Mouse (Mus musculus): Measurements from ENCODE around the gene Fut8. TPM values are rescaled to one million over a fixed set of nuclear protein-coding genes. Genes with fewer than 3 reads are reported as not detected.
"Not testable (repeated sequence)": the region's sequence is repeated elsewhere in the genome, so short reads cannot be mapped to it uniquely, and the experiment has no call there.

The Fut8 gene
- polyA plus RNA-seq, 1 experiment from 2014 or later, result 64.8 TPM

- 85% methylated on average over 3 of the region's 3 CpGs for WGBS
- H3K9ac ChIP-seq, result no peak overlapping the region
- no peaks in the 10 kb centered on the region for H3K36me3 ChIP-seq (replicated peaks)
- no peak overlapping the region for H3K4me2 ChIP-seq
- no peaks in the 10 kb centered on the region for H3K4me1 ChIP-seq
- H3K9me3 ChIP-seq, result no peaks in the 10 kb centered on the region
- H3K27me3 ChIP-seq (replicated peaks), result no peaks in the 10 kb centered on the region
- no peak overlapping the region for H3K4me3 ChIP-seq
- no peak for ATAC-seq (replicated peaks)
- H3K27ac ChIP-seq, result no peak overlapping the region
Measured at GRCm38 (mm10) chr12:77225727-77226126, 12.2 kb upstream of the Fut8 start.

GRCm38 (mm10) chr12:77235958-77236357 is 2.0 kb upstream of the Fut8 start:
- Histone ChIP-seq H3K27ac (no peak overlapping the region), H3K4me3 (no peak overlapping the region), H3K9ac (no peak overlapping the region), H3K4me2 (no peak overlapping the region), H3K4me1 (peaks cover 14% of the 10 kb centered on the region), H3K36me3 (replicated peaks) (no peaks in the 10 kb centered on the region), H3K27me3 (replicated peaks) (no peaks in the 10 kb centered on the region), H3K9me3 (no peaks in the 10 kb centered on the region)
- 66% methylated on average over 4 of the region's 4 CpGs for WGBS
- no peak for ATAC-seq (replicated peaks)

GRCm38 (mm10) chr12:77238531-77239389 is 835 bp downstream of the Fut8 start:
- under 1% methylated on average over 106 of the region's 120 CpGs for WGBS
- ATAC-seq (replicated peaks), result peak; percentile 98

GRCm38 (mm10) chr12:77239390-77240061 is 1.6 kb downstream of the Fut8 start:
- Histone ChIP-seq H3K4me2 (peak overlapping the region; percentile 71), H3K27me3 (replicated peaks) (no peaks in the 10 kb centered on the region), H3K4me1 (peaks cover 16% of the 10 kb centered on the region), H3K27ac (peak overlapping the region; percentile 100), H3K9ac (peak overlapping the region; percentile 98), H3K36me3 (replicated peaks) (no peaks in the 10 kb centered on the region), H3K9me3 (no peaks in the 10 kb centered on the region), H3K4me3 (peak overlapping the region; percentile 99)
- WGBS, result under 1% methylated on average over 29 of the region's 29 CpGs
- ATAC-seq (replicated peaks), result peak; percentile 18

More at GRCm38 (mm10) chr12:77238531-77239389, 835 bp downstream of the Fut8 start:
- Histone ChIP-seq H3K9ac (peak overlapping the region; percentile 98), H3K36me3 (replicated peaks) (no peaks in the 10 kb centered on the region), H3K27ac (peak overlapping the region; percentile 100), H3K4me1 (peaks cover 16% of the 10 kb centered on the region), H3K4me2 (peak overlapping the region; percentile 71), H3K27me3 (replicated peaks) (no peaks in the 10 kb centered on the region), H3K9me3 (no peaks in the 10 kb centered on the region), H3K4me3 (peak overlapping the region; percentile 99)

GRCm38 (mm10) chr12:77240372-77240771 is 2.4 kb downstream of the Fut8 start:
- no peak for ATAC-seq (replicated peaks)
- WGBS, result 44% methylated on average over 6 of the region's 6 CpGs
- H3K27ac ChIP-seq, result no peak overlapping the region
- H3K27me3 ChIP-seq (replicated peaks), result no peaks in the 10 kb centered on the region
- peaks cover 16% of the 10 kb centered on the region for H3K4me1 ChIP-seq
- no peak overlapping the region; the same call in 1 of the 2 replicates for H3K9ac ChIP-seq
- H3K36me3 ChIP-seq (replicated peaks), result no peaks in the 10 kb centered on the region
- H3K4me2 ChIP-seq, result peak overlapping the region; percentile 71
- peak overlapping the region; percentile 99 for H3K4me3 ChIP-seq
- H3K9me3 ChIP-seq, result no peaks in the 10 kb centered on the region

- no peak overlapping the region for H3K4me3 ChIP-seq
- no peaks in the 10 kb centered on the region for H3K27me3 ChIP-seq (replicated peaks)
- H3K27ac ChIP-seq, result no peak overlapping the region
- no peaks in the 10 kb centered on the region for H3K36me3 ChIP-seq (replicated peaks)
- no peak overlapping the region for H3K4me2 ChIP-seq
- H3K4me1 ChIP-seq, result peaks cover 16% of the 10 kb centered on the region
- WGBS, result 68% methylated on average over 1 of the region's 1 CpGs
- no peak for ATAC-seq (replicated peaks)
- no peak overlapping the region for H3K9ac ChIP-seq
- H3K9me3 ChIP-seq, result no peaks in the 10 kb centered on the region
Measured at GRCm38 (mm10) chr12:77240839-77241238, 2.9 kb downstream of the Fut8 start.

- Histone ChIP-seq H3K9ac (no peak overlapping the region), H3K9me3 (no peaks in the 10 kb centered on the region), H3K4me1 (no peaks in the 10 kb centered on the region), H3K36me3 (replicated peaks) (no peaks in the 10 kb centered on the region), H3K27ac (no peak overlapping the region), H3K27me3 (replicated peaks) (no peaks in the 10 kb centered on the region), H3K4me2 (no peak overlapping the region), H3K4me3 (no peak overlapping the region)
- ATAC-seq (replicated peaks), result no peak
Measured at GRCm38 (mm10) chr12:77262650-77263049, 24.7 kb downstream of the Fut8 start.

- H3K9me3 ChIP-seq, result no peaks in the 10 kb centered on the region
- no peak overlapping the region for H3K9ac ChIP-seq
- no peak overlapping the region for H3K4me2 ChIP-seq
- no peaks in the 10 kb centered on the region for H3K36me3 ChIP-seq (replicated peaks)
- ATAC-seq (replicated peaks), result no peak
- 88% methylated on average over 2 of the region's 2 CpGs for WGBS
- no peaks in the 10 kb centered on the region for H3K27me3 ChIP-seq (replicated peaks)
- no peaks in the 10 kb centered on the region for H3K4me1 ChIP-seq
- no peak overlapping the region for H3K27ac ChIP-seq
- H3K4me3 ChIP-seq, result no peak overlapping the region
Measured at GRCm38 (mm10) chr12:77263816-77264215, 25.9 kb downstream of the Fut8 start.

GRCm38 (mm10) chr12:77270694-77271093 is 32.8 kb downstream of the Fut8 start:
- H3K4me3 ChIP-seq, result no peak overlapping the region
- no peaks in the 10 kb centered on the region for H3K9me3 ChIP-seq
- no peak overlapping the region for H3K9ac ChIP-seq
- ATAC-seq (replicated peaks), result no peak
- 88% methylated on average over 3 of the region's 3 CpGs for WGBS
- no peak overlapping the region for H3K27ac ChIP-seq
- no peaks in the 10 kb centered on the region for H3K36me3 ChIP-seq (replicated peaks)
- no peaks in the 10 kb centered on the region for H3K4me1 ChIP-seq
- no peak overlapping the region for H3K4me2 ChIP-seq
- no peaks in the 10 kb centered on the region for H3K27me3 ChIP-seq (replicated peaks)

- no peak overlapping the region for H3K27ac ChIP-seq
- WGBS, result 96% methylated on average over 2 of the region's 2 CpGs
- no peaks in the 10 kb centered on the region for H3K36me3 ChIP-seq (replicated peaks)
- H3K9ac ChIP-seq, result no peak overlapping the region
- H3K4me1 ChIP-seq, result no peaks in the 10 kb centered on the region
- H3K4me2 ChIP-seq, result no peak overlapping the region
- no peak overlapping the region for H3K4me3 ChIP-seq
- H3K9me3 ChIP-seq, result no peaks in the 10 kb centered on the region
- H3K27me3 ChIP-seq (replicated peaks), result no peaks in the 10 kb centered on the region
- ATAC-seq (replicated peaks), result no peak
Measured at GRCm38 (mm10) chr12:77288507-77288906, 50.6 kb downstream of the Fut8 start.

GRCm38 (mm10) chr12:77291017-77291416 is 53.1 kb downstream of the Fut8 start:
- Histone ChIP-seq H3K27me3 (replicated peaks) (no peaks in the 10 kb centered on the region), H3K4me2 (no peak overlapping the region), H3K36me3 (replicated peaks) (no peaks in the 10 kb centered on the region), H3K4me1 (no peaks in the 10 kb centered on the region), H3K9ac (no peak overlapping the region), H3K27ac (no peak overlapping the region), H3K9me3 (no peaks in the 10 kb centered on the region), H3K4me3 (no peak overlapping the region)
- ATAC-seq (replicated peaks), result no peak
- WGBS, result 82% methylated on average over 4 of the region's 4 CpGs

GRCm38 (mm10) chr12:77291864-77292263 is 53.9 kb downstream of the Fut8 start:
- 75% methylated on average over 2 of the region's 2 CpGs for WGBS
- not testable (repeated sequence) for H3K9me3 ChIP-seq; H3K4me2 ChIP-seq; H3K9ac ChIP-seq; H3K27ac ChIP-seq; H3K36me3 ChIP-seq (replicated peaks); H3K4me3 ChIP-seq; H3K4me1 ChIP-seq; H3K27me3 ChIP-seq (replicated peaks); ATAC-seq (replicated peaks)
